Mouse (Mus musculus) B cell, adult (primary cell): Measurements from ENCODE around the gene Pramef12. TPM values are rescaled to one million over a fixed set of nuclear protein-coding genes. Genes with fewer than 3 reads are reported as not detected.

Experiments used
- total RNA-seq: library from RNA; stranded (reverse); gene quantifications from 4 replicates; pipeline ENCODE4 v1.2.4, GENCODE M21; 2023; ENCODE audit not compliant: inconsistent age

Gene Pramef12
- total RNA-seq, result not detected in 4 replicates

DNA sequence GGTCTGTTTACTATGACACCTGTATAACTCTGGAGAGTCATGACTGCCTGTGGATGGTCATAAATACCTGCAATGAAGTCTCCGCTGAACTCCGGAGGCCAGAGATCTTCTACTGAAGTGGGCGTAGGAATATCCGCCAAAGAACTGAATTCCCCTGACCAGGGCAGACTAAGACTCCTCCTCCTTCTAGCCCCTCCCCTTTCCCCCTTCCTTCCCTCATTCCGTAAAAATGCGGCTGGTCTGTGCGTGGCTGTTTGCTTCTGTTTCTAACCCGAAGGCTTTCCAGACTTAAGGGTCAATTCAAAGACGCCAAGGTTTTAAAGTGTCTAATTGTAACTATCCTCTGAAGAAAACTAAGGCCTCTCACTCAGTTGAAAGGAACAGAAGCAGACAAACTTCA is at the start of gene Pramef12:
Pramef12 (minus strand) TSS at position 175 of the 400 bp plus-strand sequence.

GRCm38 (mm10) chr4:144453217-144453616 is 45.0 kb upstream of the Pramef12 start, which contains the start of gene Gm9944:
TSS of gene Gm9944 (minus strand) at chr4:144453317.

GRCm38 (mm10) chr4:144438672-144439071 is 30.4 kb upstream of the Pramef12 start, which contains the start of gene 1700012P22Rik:
TSS of gene 1700012P22Rik (minus strand) at chr4:144438772.

DNA sequence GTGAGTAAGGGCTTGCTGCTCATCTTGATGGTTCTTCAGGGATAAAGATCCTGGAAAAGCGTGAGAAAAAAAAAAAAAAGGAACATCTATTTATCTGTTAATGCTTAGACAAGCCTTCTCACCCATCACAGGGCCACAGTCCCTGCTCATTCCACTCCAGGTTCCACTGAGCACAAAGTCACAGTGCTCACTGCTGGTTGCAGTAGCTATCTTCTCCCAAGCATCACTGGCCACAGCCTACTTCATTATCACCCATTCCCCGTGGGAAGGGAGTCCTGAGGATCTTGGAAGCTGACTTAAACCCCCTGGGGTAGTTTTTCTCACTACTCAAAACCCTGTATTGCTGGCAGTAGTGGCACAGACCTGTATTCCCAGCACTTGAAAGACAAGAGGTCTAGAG is 30.4 kb downstream of the Pramef12 start, which contains the start of gene Pramef20:
Pramef20 (minus strand) TSS at position 23 of the 400 bp plus-strand sequence.

DNA sequence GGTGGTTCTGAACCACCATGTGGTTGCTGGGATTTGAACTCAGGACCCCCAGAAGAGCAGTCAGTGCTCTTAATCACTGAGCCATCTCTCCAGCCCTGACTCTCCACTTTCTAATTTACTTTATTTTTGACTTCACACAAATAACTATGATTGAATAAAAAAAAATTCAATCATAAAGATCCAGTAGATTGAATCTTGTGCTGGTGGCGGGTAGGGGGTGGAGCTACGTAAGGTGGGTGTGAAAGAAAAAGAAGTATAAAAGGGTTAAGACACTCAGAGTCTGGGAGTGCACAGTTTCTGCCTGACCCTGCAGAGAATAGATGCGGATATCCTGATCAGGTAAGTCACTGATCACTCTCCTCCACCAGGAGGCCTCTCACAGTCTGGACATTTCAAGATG is 50.6 kb downstream of the Pramef12 start, which contains the start of gene Gm13119:
Gm13119 (plus strand) TSS at position 301 of the 400 bp plus-strand sequence.

Other genes with a start within 250 kb of the Pramef12 start
- not detected in 4 replicates for gene Oog3, start 245.8 kb downstream of the Pramef12 start, total RNA-seq
- not detected in 4 replicates for gene Oog2, start 217.7 kb downstream of the Pramef12 start, total RNA-seq
- gene C87977, start 195.1 kb downstream of the Pramef12 start, total RNA-seq, result not detected in 4 replicates
- gene Pramel5, start 128.0 kb downstream of the Pramef12 start, total RNA-seq, result not detected in 4 replicates
- not detected in 4 replicates for gene Gm13128, start 78.2 kb downstream of the Pramef12 start, total RNA-seq
- gene Gm13119, start 50.5 kb downstream of the Pramef12 start, total RNA-seq, result not detected in 4 replicates
- gene Pramef20, start 30.5 kb downstream of the Pramef12 start, total RNA-seq, result not detected in 4 replicates
- gene 1700012P22Rik, start 30.3 kb upstream of the Pramef12 start, total RNA-seq, result not detected in 4 replicates
- gene Gm9944, start 44.9 kb upstream of the Pramef12 start, total RNA-seq, result not detected in 4 replicates
- not detected in 4 replicates for gene Aadacl3, start 55.3 kb upstream of the Pramef12 start, total RNA-seq
- not detected in 4 replicates for gene 9430007A20Rik, start 111.4 kb upstream of the Pramef12 start, total RNA-seq
- not detected in 4 replicates for gene Gm13124, start 156.7 kb upstream of the Pramef12 start, total RNA-seq
- gene Aadacl4, start 205.2 kb upstream of the Pramef12 start, total RNA-seq, result not detected in 4 replicates